Mouse (Mus musculus): ENCODE data around the gene Mfsd4b1. TPM values are rescaled to one million over a fixed set of nuclear protein-coding genes. Genes with fewer than 3 reads are reported as not detected.
A peak's percentile ranks its signal among the peaks of the same experiment; 100 is the strongest.

Mfsd4b1 gene
- 0.07 and 0.22 TPM in 2 replicates for polyA plus RNA-seq (2015; fragmentation: Nextera tagmentation; extraction: Ambion mirVana)

- no peaks in the 10 kb centered on the region for H3K36me3 ChIP-seq (ENCODE audit: control insufficient read depth, insufficient read depth, low read length)
- TF ChIP-seq EP300 (optimal IDR thresholded peaks at IDR 0.05) (no peak), CTCF (IDR thresholded peaks at IDR 0.05; ENCODE audit: low read depth) (peak; percentile 50)
- DNase-seq (ENCODE audit: low spot score) (peak; percentile 86), ATAC-seq (ENCODE audit: low FRiP score, low TSS enrichment) (peak; percentile 92)
- H3K27ac ChIP-seq (replicated peaks) = peak within 1 kb of the TSS; percentile 30; the same call in 1 of the 2 replicates
- peak within 1 kb of the TSS; percentile 53 for H3K4me3 ChIP-seq (ENCODE audit: low read depth, low read length)
- no peaks in the 10 kb centered on the region for H3K4me1 ChIP-seq (replicated peaks; ENCODE audit: control insufficient read depth, insufficient read depth)
- H3K9me3 ChIP-seq (ENCODE audit: control insufficient read depth, low read length) = no peaks in the 10 kb centered on the region
- 1% methylated on average over 45 of the region's 46 CpGs for WGBS
- peak within 1 kb of the TSS; percentile 55 for H3K9ac ChIP-seq (ENCODE audit: low read length)
- H3K4me2 ChIP-seq (replicated peaks; ENCODE audit: low read depth) = peak within 1 kb of the TSS; percentile 98
- no peaks in the 10 kb centered on the region for H3K27me3 ChIP-seq (ENCODE audit: control insufficient read depth, insufficient read depth, low read length)
Observed at GRCm38 (mm10) chr10:40024554-40025428, at the start of gene Mfsd4b1. Mfsd4b1 (minus strand) TSS chr10:40025268.

- Histone ChIP-seq H3K4me2 (replicated peaks; ENCODE audit: low read depth) (no peak overlapping the region), H3K4me3 (ENCODE audit: low read depth, low read length) (no peak overlapping the region), H3K9ac (ENCODE audit: low read length) (no peak overlapping the region), H3K36me3 (ENCODE audit: control insufficient read depth, insufficient read depth, low read length) (no peaks in the 10 kb centered on the region), H3K9me3 (ENCODE audit: control insufficient read depth, low read length) (no peaks in the 10 kb centered on the region), H3K4me1 (replicated peaks; ENCODE audit: control insufficient read depth, insufficient read depth) (no peaks in the 10 kb centered on the region), H3K27ac (replicated peaks) (no peak overlapping the region), H3K27me3 (ENCODE audit: control insufficient read depth, insufficient read depth, low read length) (no peaks in the 10 kb centered on the region)
- 40% methylated on average over 6 of the region's 6 CpGs for WGBS
- no peak for TF ChIP-seq CTCF (IDR thresholded peaks at IDR 0.05; ENCODE audit: low read depth)
- TF ChIP-seq EP300 (optimal IDR thresholded peaks at IDR 0.05) = no peak
- no peak for DNase-seq (ENCODE audit: low spot score)
- ATAC-seq (ENCODE audit: low FRiP score, low TSS enrichment) = no peak; the same call in 1 of the 2 replicates
Observed at GRCm38 (mm10) chr10:40073608-40074007, 48.5 kb upstream of the Mfsd4b1 start.

- Histone ChIP-seq H3K27ac (replicated peaks) (no peak overlapping the region), H3K27me3 (ENCODE audit: control insufficient read depth, insufficient read depth, low read length) (no peaks in the 10 kb centered on the region), H3K4me1 (replicated peaks; ENCODE audit: control insufficient read depth, insufficient read depth) (no peaks in the 10 kb centered on the region), H3K36me3 (ENCODE audit: control insufficient read depth, insufficient read depth, low read length) (no peaks in the 10 kb centered on the region), H3K4me3 (ENCODE audit: low read depth, low read length) (no peak overlapping the region), H3K9ac (ENCODE audit: low read length) (no peak overlapping the region), H3K4me2 (replicated peaks; ENCODE audit: low read depth) (no peak overlapping the region), H3K9me3 (ENCODE audit: control insufficient read depth, low read length) (no peaks in the 10 kb centered on the region)
- DNase-seq (ENCODE audit: low spot score) (no peak), ATAC-seq (ENCODE audit: low FRiP score, low TSS enrichment) (no peak)
- TF ChIP-seq CTCF (IDR thresholded peaks at IDR 0.05; ENCODE audit: low read depth) (no peak), EP300 (optimal IDR thresholded peaks at IDR 0.05) (no peak)
- WGBS = 82% methylated on average over 9 of the region's 9 CpGs
Observed at GRCm38 (mm10) chr10:40070684-40071083, 45.6 kb upstream of the Mfsd4b1 start.

GRCm38 (mm10) chr10:40069270-40069669 lies 44.2 kb upstream of the Mfsd4b1 start:
- H3K9ac ChIP-seq (ENCODE audit: low read length) = no peak overlapping the region
- ATAC-seq (ENCODE audit: low FRiP score, low TSS enrichment) (no peak), DNase-seq (ENCODE audit: low spot score) (no peak)
- H3K27me3 ChIP-seq (ENCODE audit: control insufficient read depth, insufficient read depth, low read length) = no peaks in the 10 kb centered on the region
- H3K4me2 ChIP-seq (replicated peaks; ENCODE audit: low read depth) = no peak overlapping the region
- no peak overlapping the region for H3K27ac ChIP-seq (replicated peaks)
- 41% methylated on average over 4 of the region's 4 CpGs for WGBS
- no peak overlapping the region for H3K4me3 ChIP-seq (ENCODE audit: low read depth, low read length)
- H3K9me3 ChIP-seq (ENCODE audit: control insufficient read depth, low read length) = no peaks in the 10 kb centered on the region
- no peaks in the 10 kb centered on the region for H3K4me1 ChIP-seq (replicated peaks; ENCODE audit: control insufficient read depth, insufficient read depth)
- no peaks in the 10 kb centered on the region for H3K36me3 ChIP-seq (ENCODE audit: control insufficient read depth, insufficient read depth, low read length)
- TF ChIP-seq CTCF (IDR thresholded peaks at IDR 0.05; ENCODE audit: low read depth) (no peak), EP300 (optimal IDR thresholded peaks at IDR 0.05) (no peak)

DNA sequence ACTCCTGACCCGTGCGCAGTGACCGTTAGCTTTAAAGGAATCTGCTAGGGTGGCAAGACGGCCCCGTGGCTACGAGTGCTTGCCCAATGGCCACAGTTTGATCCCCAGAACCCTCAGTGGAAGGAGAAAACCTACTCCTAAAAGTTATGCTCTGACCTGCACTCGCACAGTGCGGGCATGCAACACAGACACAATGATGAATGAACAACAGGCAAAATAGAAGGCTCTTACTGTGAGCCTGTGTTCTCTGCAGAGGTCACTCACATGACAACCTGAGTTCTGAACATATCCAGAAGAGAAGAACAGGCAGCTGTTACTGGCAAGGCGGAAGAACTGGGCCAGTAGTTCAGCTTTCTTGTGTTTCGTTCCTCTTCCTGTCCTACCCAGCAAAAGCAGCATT lies 43.5 kb upstream of the Mfsd4b1 start:
- whole genome bisulfite sequencing = 64% methylated on average over 10 of the region's 10 CpGs
- TF ChIP-seq EP300 (optimal IDR thresholded peaks at IDR 0.05) (no peak), CTCF (IDR thresholded peaks at IDR 0.05; ENCODE audit: low read depth) (no peak)
- H3K9me3 ChIP-seq (ENCODE audit: control insufficient read depth, low read length) = no peaks in the 10 kb centered on the region
- no peak for DNase-seq (ENCODE audit: low spot score)
- no peak for ATAC-seq (ENCODE audit: low FRiP score, low TSS enrichment)
- no peak overlapping the region for H3K27ac ChIP-seq (replicated peaks)
- H3K4me2 ChIP-seq (replicated peaks; ENCODE audit: low read depth) = no peak overlapping the region
- H3K27me3 ChIP-seq (ENCODE audit: control insufficient read depth, insufficient read depth, low read length) = no peaks in the 10 kb centered on the region
- no peaks in the 10 kb centered on the region for H3K36me3 ChIP-seq (ENCODE audit: control insufficient read depth, insufficient read depth, low read length)
- no peak overlapping the region for H3K4me3 ChIP-seq (ENCODE audit: low read depth, low read length)
- H3K9ac ChIP-seq (ENCODE audit: low read length) = no peak overlapping the region
- no peaks in the 10 kb centered on the region for H3K4me1 ChIP-seq (replicated peaks; ENCODE audit: control insufficient read depth, insufficient read depth)

DNA sequence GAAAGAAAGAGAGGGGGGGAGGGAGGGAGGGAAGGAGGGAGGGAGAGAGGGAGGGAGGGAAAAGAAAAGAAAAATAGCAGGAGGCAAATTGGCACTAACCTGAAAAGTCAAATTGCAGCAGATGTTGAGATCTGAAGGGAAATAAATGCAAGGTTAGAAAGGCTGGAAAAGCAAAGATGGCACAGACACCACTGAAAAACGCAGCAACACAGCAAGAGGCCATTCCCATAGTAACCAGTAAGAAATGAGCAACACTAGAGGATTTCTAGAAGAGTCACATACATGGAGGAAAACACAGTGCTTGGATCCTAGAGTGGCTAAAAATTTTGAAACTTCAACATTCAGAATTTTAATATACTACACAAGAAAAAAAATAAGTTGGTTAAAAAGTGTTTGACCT lies 42.5 kb upstream of the Mfsd4b1 start:
- Histone ChIP-seq H3K36me3 (ENCODE audit: control insufficient read depth, insufficient read depth, low read length) (no peaks in the 10 kb centered on the region), H3K4me1 (replicated peaks; ENCODE audit: control insufficient read depth, insufficient read depth) (no peaks in the 10 kb centered on the region), H3K9me3 (ENCODE audit: control insufficient read depth, low read length) (no peaks in the 10 kb centered on the region), H3K27me3 (ENCODE audit: control insufficient read depth, insufficient read depth, low read length) (no peaks in the 10 kb centered on the region), H3K9ac (ENCODE audit: low read length) (no peak overlapping the region), H3K4me2 (replicated peaks; ENCODE audit: low read depth) (no peak overlapping the region), H3K27ac (replicated peaks) (no peak overlapping the region), H3K4me3 (ENCODE audit: low read depth, low read length) (no peak overlapping the region)
- DNase-seq (ENCODE audit: low spot score) (no peak), ATAC-seq (ENCODE audit: low FRiP score, low TSS enrichment) (no peak)
- 46% methylated on average over 1 of the region's 1 CpGs for WGBS
- TF ChIP-seq CTCF (IDR thresholded peaks at IDR 0.05; ENCODE audit: low read depth) (no peak), EP300 (optimal IDR thresholded peaks at IDR 0.05) (no peak)
